Mouse (Mus musculus) G1E (cell line): ENCODE measurements around the gene Anp32b.

Experiments
- CTCF ChIP-seq: IDR thresholded peaks from 2 replicates; pipeline ENCODE4 v1.5.1; 2012; ENCODE audit warnings: low read depth, low read length, inconsistent platforms, mixed read lengths
- TAL1 ChIP-seq: conservative IDR thresholded peaks from 2 replicates; pipeline ENCODE4 v1.6.1; 2012; ENCODE audit warnings: low read depth, low read length, inconsistent platforms, mixed read lengths

- peak; percentile 22; the same call in 1 of the 2 replicates for TF ChIP-seq CTCF
- no peak for TF ChIP-seq TAL1
These were observed 12.6 kb downstream of the Anp32b start for GRCm38 (mm10) chr4:46463130-46463830.
